Mouse (Mus musculus): ENCODE measurements around the gene 6430571L13Rik. TPM values are rescaled to one million over a fixed set of nuclear protein-coding genes. Genes with fewer than 3 reads are reported as not detected.
A peak's percentile ranks its signal among the peaks of the same experiment; 100 is the strongest.

Gene 6430571L13Rik
- total RNA-seq, 2 experiments from 2014 or later: 2.5 to 2.9 TPM

- TF ChIP-seq CTCF (conservative IDR thresholded peaks at IDR 0.05): peak; percentile 84
- peak; percentile 20 to 66 for DNase-seq (ENCODE audit: low spot score in 2 of 2)
- H3K4me3 ChIP-seq: no peak overlapping the region
- H3K27ac ChIP-seq: no peak overlapping the region
Observed at GRCm38 (mm10) chr9:107355870-107356765, 15.7 kb downstream of the 6430571L13Rik start.

GRCm38 (mm10) chr9:107357651-107358050 is 17.2 kb downstream of the 6430571L13Rik start:
- peak; percentile 98 for TF ChIP-seq CTCF (conservative IDR thresholded peaks at IDR 0.05)
- H3K4me3 ChIP-seq: no peak overlapping the region
- H3K27ac ChIP-seq: no peak overlapping the region
- peak; percentile 70 to 89 for DNase-seq (ENCODE audit: low spot score in 2 of 2)

GRCm38 (mm10) chr9:107360989-107361388 is 20.6 kb downstream of the 6430571L13Rik start:
- H3K4me3 ChIP-seq: no peak overlapping the region
- no peak overlapping the region for H3K27ac ChIP-seq
- DNase-seq (ENCODE audit: low spot score in 2 of 2): no peak
- TF ChIP-seq CTCF (conservative IDR thresholded peaks at IDR 0.05): no peak

GRCm38 (mm10) chr9:107366644-107367043 is 26.2 kb downstream of the 6430571L13Rik start:
- no peak overlapping the region for H3K4me3 ChIP-seq
- TF ChIP-seq CTCF (conservative IDR thresholded peaks at IDR 0.05): peak; percentile 74
- no peak overlapping the region for H3K27ac ChIP-seq
- DNase-seq (ENCODE audit: low spot score in 2 of 2): peak; percentile 28 to 77

- Histone ChIP-seq H3K4me3 (no peak overlapping the region), H3K27ac (no peak overlapping the region)
- no peak for TF ChIP-seq CTCF (conservative IDR thresholded peaks at IDR 0.05)
- DNase-seq (ENCODE audit: low spot score in 2 of 2): no peak
Observed at GRCm38 (mm10) chr9:107368302-107368701, 27.9 kb downstream of the 6430571L13Rik start.

GRCm38 (mm10) chr9:107369270-107370105 is 29.1 kb downstream of the 6430571L13Rik start:
- no peak for TF ChIP-seq CTCF (conservative IDR thresholded peaks at IDR 0.05)
- DNase-seq (ENCODE audit: low spot score in 2 of 2): no peak
- no peak overlapping the region for H3K27ac ChIP-seq
- H3K4me3 ChIP-seq: no peak overlapping the region

GRCm38 (mm10) chr9:107370106-107370463 is 29.7 kb downstream of the 6430571L13Rik start:
- no peak for DNase-seq (ENCODE audit: low spot score in 2 of 2)
- Histone ChIP-seq H3K4me3 (no peak overlapping the region), H3K27ac (no peak overlapping the region)
- TF ChIP-seq CTCF (conservative IDR thresholded peaks at IDR 0.05): no peak

GRCm38 (mm10) chr9:107372441-107372840 is 32.0 kb downstream of the 6430571L13Rik start:
- no peak for DNase-seq (ENCODE audit: low spot score in 2 of 2)
- Histone ChIP-seq H3K27ac (no peak overlapping the region), H3K4me3 (no peak overlapping the region)
- TF ChIP-seq CTCF (conservative IDR thresholded peaks at IDR 0.05): no peak

- no peak overlapping the region for H3K27ac ChIP-seq
- no peak for DNase-seq (ENCODE audit: low spot score in 2 of 2)
- H3K4me3 ChIP-seq: no peak overlapping the region
- peak; percentile 50 for TF ChIP-seq CTCF (conservative IDR thresholded peaks at IDR 0.05)
Observed at GRCm38 (mm10) chr9:107374623-107375022, 34.2 kb downstream of the 6430571L13Rik start.

- no peak for TF ChIP-seq CTCF (conservative IDR thresholded peaks at IDR 0.05)
- Histone ChIP-seq H3K4me3 (no peak overlapping the region), H3K27ac (no peak overlapping the region)
- DNase-seq (ENCODE audit: low spot score in 2 of 2): no peak
Observed at GRCm38 (mm10) chr9:107375451-107375850, 35.0 kb downstream of the 6430571L13Rik start.

- H3K4me3 ChIP-seq: peak overlapping the region; percentile 29; the same call in 1 of the 2 replicates
- no peak overlapping the region for H3K27ac ChIP-seq
- peak; percentile 24; the same call in 1 of the 2 replicates for TF ChIP-seq CTCF (conservative IDR thresholded peaks at IDR 0.05)
- DNase-seq (ENCODE audit: low spot score in 2 of 2): no peak
Observed at GRCm38 (mm10) chr9:107377961-107378512, 37.6 kb downstream of the 6430571L13Rik start.

GRCm38 (mm10) chr9:107381723-107382122 is 41.3 kb downstream of the 6430571L13Rik start:
- no peak for TF ChIP-seq CTCF (conservative IDR thresholded peaks at IDR 0.05)
- DNase-seq (ENCODE audit: low spot score in 2 of 2): no peak
- Histone ChIP-seq H3K27ac (no peak overlapping the region), H3K4me3 (no peak overlapping the region)

- no peak for TF ChIP-seq CTCF (conservative IDR thresholded peaks at IDR 0.05)
- no peak overlapping the region for H3K27ac ChIP-seq
- no peak overlapping the region for H3K4me3 ChIP-seq
- no peak for DNase-seq (ENCODE audit: low spot score in 2 of 2)
Observed at GRCm38 (mm10) chr9:107384396-107384795, 44.0 kb downstream of the 6430571L13Rik start.
